Mouse (Mus musculus) CD4-positive helper T cell, adult 2 months (primary cell): Measurements from ENCODE around the gene Gm13420.
"Not testable (repeated sequence)": the region's sequence is repeated elsewhere in the genome, so short reads cannot be mapped to it uniquely, and the experiment has no call there.

Experiments used
- DNase-seq: peaks from one replicate; pipeline ENCODE4 v3.0.0-alpha.2; 2012; ENCODE audit warnings: low read depth, missing footprints, low spot score

Gm13420 gene

GRCm38 (mm10) chr2:29751497-29751896, at the start of gene Gm13420:
Gene Gm13420 (minus strand): TSS chr2:29751685.
- no peak for DNase-seq

- DNase-seq, result no peak
Observed at GRCm38 (mm10) chr2:29792772-29793487, 41.4 kb upstream of the Gm13420 start.

DNA sequence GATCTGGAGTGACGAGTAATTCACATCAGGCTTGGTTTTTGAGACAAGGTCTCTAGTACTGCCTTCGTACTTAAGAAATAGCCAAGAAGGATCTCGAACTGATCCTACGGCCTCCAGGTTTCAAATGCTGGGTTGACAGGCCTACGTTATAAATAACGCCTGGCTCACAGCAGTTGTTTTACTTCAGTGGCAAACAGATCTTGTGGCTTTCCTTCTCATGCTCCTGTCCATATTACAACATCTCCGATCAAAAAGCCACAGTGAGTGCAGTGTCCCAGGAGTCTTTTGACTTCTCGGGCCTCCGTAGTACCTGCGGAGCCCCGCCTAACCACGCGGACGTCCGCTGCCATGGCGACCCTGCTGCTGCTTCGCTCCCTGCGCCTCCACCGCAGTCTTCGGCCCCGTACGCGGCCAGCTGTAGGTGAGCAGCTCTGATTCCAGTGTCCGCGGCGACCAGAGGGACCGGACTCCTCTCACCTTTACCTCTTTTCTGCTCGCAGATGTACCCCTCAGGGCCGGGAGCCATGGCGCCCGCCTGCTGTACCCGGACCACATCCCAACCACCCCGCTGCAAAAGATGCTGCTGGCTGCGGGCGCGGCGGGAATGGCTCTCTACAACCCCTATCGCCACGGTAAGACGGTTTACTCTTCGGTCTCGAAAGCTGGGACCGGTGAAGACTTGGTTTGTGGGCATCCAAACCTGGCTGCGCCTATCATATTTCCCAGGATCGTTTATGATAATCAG, 36.6 kb upstream of the Gm13420 start, which contains the start of gene Trub2:
TSS of gene Trub2 (minus strand) at position 566 of the 745 bp plus-strand sequence.
- peak; percentile 88 for DNase-seq

GRCm38 (mm10) chr2:29787104-29787917, 35.8 kb upstream of the Gm13420 start, which contains the start of gene Coq4:
Gene Coq4 (plus strand): TSS chr2:29787493.
- DNase-seq, result peak; percentile 95

DNA sequence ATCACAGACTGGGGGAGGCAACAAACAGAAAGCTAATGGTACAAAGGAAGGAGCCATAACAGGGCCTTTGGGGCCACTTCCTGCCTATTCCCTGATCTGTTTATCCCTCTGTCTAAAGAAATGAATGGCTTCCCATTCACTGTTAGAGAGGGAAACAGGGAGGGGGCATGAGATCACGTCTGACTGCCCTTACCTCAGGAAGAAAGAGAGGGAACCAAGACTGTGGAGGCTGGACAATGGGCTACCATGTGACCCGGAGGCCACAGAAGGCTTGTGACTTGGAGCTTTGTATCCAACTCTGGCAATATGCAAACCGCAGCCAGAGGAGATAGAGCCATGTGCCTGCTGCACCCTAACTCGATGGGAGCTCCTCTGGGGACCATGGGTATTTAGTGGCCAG, 32.8 kb upstream of the Gm13420 start:
- DNase-seq, result no peak

GRCm38 (mm10) chr2:29781256-29781655, 29.8 kb upstream of the Gm13420 start:
- not testable (repeated sequence) for DNase-seq

GRCm38 (mm10) chr2:29773323-29773722, 21.8 kb upstream of the Gm13420 start:
- DNase-seq, result no peak

DNA sequence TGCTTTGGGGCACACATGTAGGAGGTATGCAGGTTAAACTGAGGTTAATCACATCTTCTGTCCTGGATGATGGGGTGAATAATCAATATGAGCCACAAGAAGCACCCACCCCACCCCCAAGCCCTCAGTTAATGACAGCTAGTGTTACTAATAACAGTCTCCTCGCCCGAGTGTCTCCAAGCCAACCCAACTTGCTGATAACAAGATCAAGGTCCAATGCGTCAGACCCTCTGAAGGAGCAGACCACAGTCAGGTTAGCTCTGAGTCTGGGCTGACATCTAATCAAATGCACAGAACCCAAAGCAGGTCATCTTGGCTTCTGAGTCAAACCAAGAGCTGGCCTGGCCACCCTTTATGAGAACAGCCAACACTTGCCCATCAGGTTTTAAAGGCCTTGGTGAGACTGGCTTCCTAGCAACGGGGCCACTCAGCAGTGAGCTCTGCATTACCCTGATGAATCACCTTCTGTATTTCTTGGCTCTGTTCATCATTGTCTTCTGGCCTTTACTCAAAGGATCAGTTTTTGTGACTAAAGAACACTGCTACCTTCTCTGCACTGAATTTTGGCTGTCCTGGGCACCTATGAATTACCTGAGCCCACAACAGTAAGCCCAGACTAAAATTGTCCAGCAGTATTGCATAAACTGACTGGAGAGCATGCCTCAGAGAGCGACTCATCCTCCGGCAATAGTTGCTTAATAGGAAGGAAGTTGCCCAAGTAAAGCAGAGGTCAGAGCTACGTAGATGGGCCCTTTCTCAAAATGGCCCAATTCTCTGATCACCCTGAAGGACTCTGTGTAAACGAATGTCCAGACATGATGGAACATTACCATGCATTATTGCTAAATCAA, 20.4 kb upstream of the Gm13420 start:
- no peak for DNase-seq

- DNase-seq, result no peak
Observed at GRCm38 (mm10) chr2:29770162-29770561, 18.7 kb upstream of the Gm13420 start.

- DNase-seq, result peak; percentile 33
Observed at GRCm38 (mm10) chr2:29768901-29769300, 17.4 kb upstream of the Gm13420 start.

- DNase-seq, result no peak
Observed at GRCm38 (mm10) chr2:29767976-29768709, 16.7 kb upstream of the Gm13420 start.

DNA sequence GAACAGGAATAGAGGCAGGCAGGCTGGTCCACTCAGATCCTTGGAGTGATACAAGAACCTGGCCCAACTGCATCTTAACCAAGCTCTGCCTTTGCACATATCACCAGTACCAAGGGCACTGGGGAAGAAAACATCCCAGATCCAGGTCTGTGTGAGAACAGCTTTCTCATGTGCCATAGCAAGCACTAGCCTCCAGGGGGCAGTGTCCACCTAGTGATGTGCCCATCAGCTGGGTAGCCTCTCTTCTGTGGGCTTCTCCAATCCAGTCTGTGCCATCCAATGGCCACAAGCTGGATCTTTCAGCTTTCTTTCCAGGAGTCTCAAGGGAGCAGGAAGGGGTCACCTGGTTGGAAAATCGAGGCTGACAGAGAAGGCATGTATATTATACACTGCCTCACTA, 13.3 kb upstream of the Gm13420 start:
- peak; percentile 60 for DNase-seq

DNA sequence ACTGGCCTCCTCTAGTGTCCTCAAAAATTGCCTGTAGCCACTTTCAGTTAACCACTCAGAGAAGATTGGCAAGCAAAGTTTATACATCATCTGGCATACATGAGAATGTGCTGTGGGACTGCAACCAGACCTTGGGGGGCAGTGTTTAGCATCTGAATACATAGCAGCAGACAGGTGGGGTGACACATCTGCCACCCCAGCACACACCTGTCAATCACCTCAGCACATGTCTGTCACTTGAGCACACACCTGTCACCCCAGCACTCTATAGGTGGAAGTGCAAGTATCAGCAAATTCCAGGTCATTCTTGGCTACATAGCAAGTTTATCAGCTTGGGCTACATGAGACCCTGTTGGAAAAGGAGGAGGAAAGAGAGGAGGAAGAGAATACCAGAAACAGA, 4.2 kb upstream of the Gm13420 start:
- no peak for DNase-seq

DNA sequence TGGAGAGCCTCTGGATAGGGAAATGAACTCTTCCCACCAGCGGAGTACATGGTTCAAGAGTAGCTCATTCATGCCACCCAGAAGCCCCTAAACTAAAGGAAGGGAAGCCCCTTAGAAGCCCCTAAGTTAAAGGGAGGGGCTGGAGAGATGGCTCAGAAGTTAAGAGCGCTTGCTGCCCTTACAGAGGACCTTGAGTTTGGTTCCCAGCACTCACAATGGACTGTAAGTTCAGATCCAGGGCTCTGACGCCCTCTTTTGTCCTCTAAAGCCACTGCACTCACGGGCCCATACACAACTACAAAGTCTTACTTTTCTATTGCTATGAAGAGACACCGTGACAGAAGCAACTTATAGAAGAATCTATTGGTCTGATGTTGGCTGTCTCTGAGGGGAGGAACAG, 912 bp upstream of the Gm13420 start:
- DNase-seq, result no peak

GRCm38 (mm10) chr2:29748499-29748898, 3.0 kb downstream of the Gm13420 start:
- no peak for DNase-seq

- no peak for DNase-seq
Observed at GRCm38 (mm10) chr2:29747852-29748251, 3.6 kb downstream of the Gm13420 start.

GRCm38 (mm10) chr2:29747188-29747782, 4.2 kb downstream of the Gm13420 start:
- DNase-seq, result no peak

GRCm38 (mm10) chr2:29744256-29744655, 7.2 kb downstream of the Gm13420 start:
- DNase-seq, result no peak

DNA sequence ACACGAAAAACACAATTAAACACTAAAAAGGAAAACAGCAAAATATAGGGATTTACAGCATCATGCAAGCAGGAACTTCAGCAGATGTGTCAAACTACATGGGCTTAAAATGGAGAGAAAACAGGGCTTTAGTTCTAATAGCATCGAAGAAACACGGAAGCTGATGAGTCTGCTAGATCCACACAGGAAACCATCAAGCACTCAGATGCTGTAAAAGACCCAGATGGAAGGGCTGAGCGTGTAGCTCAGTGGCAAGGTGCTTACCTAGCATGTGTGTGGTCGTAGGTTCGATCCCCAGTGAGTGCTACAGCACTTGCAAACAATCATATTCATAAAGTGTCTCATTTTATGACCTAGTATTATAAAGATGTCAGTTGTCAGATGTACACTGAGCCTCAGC, 10.3 kb downstream of the Gm13420 start:
- DNase-seq, result no peak

DNA sequence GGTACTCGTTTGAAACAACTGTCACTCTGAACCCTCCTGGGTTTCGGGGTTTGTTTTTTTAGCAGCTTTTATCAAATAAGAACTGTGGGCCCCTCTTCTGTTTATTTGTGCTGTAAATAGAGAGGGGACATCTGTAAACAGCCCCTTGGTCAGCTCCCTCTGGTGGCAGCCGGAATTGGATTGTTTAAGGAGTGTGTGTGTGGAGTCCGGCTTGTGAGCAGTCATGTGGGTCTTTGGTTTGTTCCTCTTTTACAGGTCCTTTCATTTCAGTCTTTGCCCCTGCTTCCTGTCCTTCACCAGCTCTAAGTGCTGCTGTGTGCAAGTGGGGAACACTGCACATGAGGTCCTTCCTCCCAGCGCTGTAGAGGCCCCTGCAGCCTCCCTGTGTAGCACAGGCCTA, 12.1 kb downstream of the Gm13420 start:
- no peak for DNase-seq
